ENCODE assay signal across 20 mouse cellular contexts in genomic region chr4:134681819-134682218, GRCm38 (mm10). TPM values are rescaled to one million over a fixed set of nuclear protein-coding genes. Genes with fewer than 3 reads are reported as not detected.
DNase-seq lines count a peak whose midpoint lies in the region; ATAC-seq and TF ChIP-seq lines count a peak whose summit lies in the region.
"Had no signal": no experiment of that assay in that cellular context is flagged by ENCODE, and none has a peak within 500 bp of the region (broad histone marks: within the 10 kb centered on the region; RNA-seq: fewer than 3 reads in every experiment).

No protein-coding gene starts in this region.

- no peaks in the 10 kb centered on the region; the same call in 1 of the 2 replicates for H3K4me1 ChIP-seq in intestine, postnatal 0 days (replicated peaks; ENCODE audit: control insufficient read depth, insufficient read depth, low read length)
- peaks cover 19% of the 10 kb centered on the region for H3K4me1 ChIP-seq in intestine, embryonic 16.5 days (ENCODE audit: control insufficient read depth, insufficient read depth, low read length)
- no peaks in the 10 kb centered on the region; the same call in 1 of the 2 replicates for H3K4me1 ChIP-seq in lung, postnatal 0 days (ENCODE audit: insufficient read depth, low read depth, low read length)
- peaks cover 63% of the 10 kb centered on the region for H3K4me1 ChIP-seq in bone marrow macrophage, adult 2 months (ENCODE audit: control insufficient read depth, insufficient read depth, low read length)
- H3K4me1 ChIP-seq in forebrain, embryonic 16.5 days (replicated peaks; ENCODE audit: control insufficient read depth, insufficient read depth, low read length): peaks cover 18% of the 10 kb centered on the region

- 91% methylated on average over 7 of the region's 7 CpGs for WGBS in intestine, postnatal 0 days
- 92% methylated on average over 7 of the region's 7 CpGs for WGBS in intestine, embryonic 16.5 days
- WGBS in lung, postnatal 0 days: 92% methylated on average over 7 of the region's 7 CpGs
- WGBS in forebrain, embryonic 16.5 days: 88% methylated on average over 7 of the region's 7 CpGs

- no peaks in the 10 kb centered on the region for H3K36me3 ChIP-seq in intestine, postnatal 0 days (ENCODE audit: control insufficient read depth, insufficient read depth)
- no peaks in the 10 kb centered on the region for H3K36me3 ChIP-seq in intestine, embryonic 16.5 days (ENCODE audit: control insufficient read depth, insufficient read depth, low read length)
- no peaks in the 10 kb centered on the region for H3K36me3 ChIP-seq in lung, postnatal 0 days (ENCODE audit: insufficient read depth, low read length)
- no peaks in the 10 kb centered on the region for H3K36me3 ChIP-seq in forebrain, embryonic 16.5 days (ENCODE audit: control insufficient read depth, insufficient read depth)
- H3K36me3 ChIP-seq: limb, embryonic 15.5 days; lung, embryonic 15.5 days had no signal

- no peak for DNase-seq in lung, postnatal 0 days (ENCODE audit: low spot score)
- no peak for DNase-seq in lung, postnatal 14 days
- peak; percentile 79 for DNase-seq in ES-CJ7 (ENCODE audit: low read depth, low spot score)
- DNase-seq in yolk sac, embryonic 10.5 days (ENCODE audit: low spot score): no peak
- DNase-seq: adrenal gland, postnatal 25 days; gastrocnemius, postnatal 10 days; kidney, postnatal 10 days; right cerebral cortex, postnatal 25 days; thymus, postnatal 4 days had no signal

- no peaks in the 10 kb centered on the region for H3K9me3 ChIP-seq in intestine, postnatal 0 days (ENCODE audit: control insufficient read depth)
- H3K9me3 ChIP-seq in intestine, embryonic 16.5 days (ENCODE audit: control insufficient read depth, low read length): no peaks in the 10 kb centered on the region
- no peaks in the 10 kb centered on the region for H3K9me3 ChIP-seq in lung, postnatal 0 days (ENCODE audit: low read length)
- no peaks in the 10 kb centered on the region for H3K9me3 ChIP-seq in forebrain, embryonic 16.5 days (ENCODE audit: control insufficient read depth, low read length)
- H3K9me3 ChIP-seq: limb, embryonic 15.5 days; lung, embryonic 15.5 days had no signal

- H3K9ac ChIP-seq in intestine, postnatal 0 days (ENCODE audit: low read depth, low read length): no peak overlapping the region
- H3K9ac ChIP-seq in intestine, embryonic 16.5 days (ENCODE audit: low read depth, low read length): no peak overlapping the region
- no peak overlapping the region for H3K9ac ChIP-seq in lung, postnatal 0 days (replicated peaks; ENCODE audit: low read depth)
- no peak overlapping the region for H3K9ac ChIP-seq in forebrain, embryonic 16.5 days (replicated peaks; ENCODE audit: low read depth, low read length)
- H3K9ac ChIP-seq: limb, embryonic 15.5 days; lung, embryonic 15.5 days had no signal

- H3K27me3 ChIP-seq in intestine, postnatal 0 days (replicated peaks; ENCODE audit: control insufficient read depth, insufficient read depth, low read length): no peaks in the 10 kb centered on the region
- no peaks in the 10 kb centered on the region for H3K27me3 ChIP-seq in intestine, embryonic 16.5 days (replicated peaks; ENCODE audit: control insufficient read depth, insufficient read depth, low read length)
- H3K27me3 ChIP-seq in lung, postnatal 0 days (replicated peaks; ENCODE audit: insufficient read depth, low read length): no peaks in the 10 kb centered on the region
- no peaks in the 10 kb centered on the region for H3K27me3 ChIP-seq in forebrain, embryonic 16.5 days (replicated peaks; ENCODE audit: control insufficient read depth, insufficient read depth, low read length)
- H3K27me3 ChIP-seq: limb, embryonic 15.5 days; lung, embryonic 15.5 days had no signal

- TF ChIP-seq CTCF in intestine, postnatal 0 days (IDR thresholded peaks at IDR 0.05; ENCODE audit: low read depth): peak; percentile 32
- TF ChIP-seq CTCF in lung, postnatal 0 days (IDR thresholded peaks at IDR 0.05): peak; percentile 22; the same call in 1 of the 2 replicates
- TF ChIP-seq CTCF in bone marrow macrophage, adult 2 months (IDR thresholded peaks at IDR 0.05; ENCODE audit: low read depth, low read length): peak; percentile 29; the same call in 1 of the 2 replicates

- H3K27ac ChIP-seq in intestine, postnatal 0 days (ENCODE audit: low read depth, low read length): no peak overlapping the region
- H3K27ac ChIP-seq in intestine, embryonic 16.5 days (ENCODE audit: low read length): no peak overlapping the region
- no peak overlapping the region for H3K27ac ChIP-seq in lung, postnatal 0 days (ENCODE audit: low read length)
- H3K27ac ChIP-seq in bone marrow macrophage, adult 2 months (ENCODE audit: insufficient read depth, low read depth, low read length): no peak overlapping the region
- no peak overlapping the region for H3K27ac ChIP-seq in forebrain, embryonic 16.5 days (ENCODE audit: low read length)

- no peak for TF ChIP-seq POLR2A in bone marrow macrophage, adult 2 months (IDR thresholded peaks at IDR 0.05; ENCODE audit: borderline replicate concordance, low read depth, low read length)

- no peak for TF ChIP-seq EP300 in lung, postnatal 0 days (IDR thresholded peaks at IDR 0.05)

- H3K4me2 ChIP-seq in intestine, postnatal 0 days (replicated peaks; ENCODE audit: low read depth): no peak overlapping the region
- no peak overlapping the region for H3K4me2 ChIP-seq in intestine, embryonic 16.5 days (ENCODE audit: low read depth, low read length)
- no peak overlapping the region for H3K4me2 ChIP-seq in lung, postnatal 0 days (replicated peaks; ENCODE audit: low read depth, low read length)
- H3K4me2 ChIP-seq in forebrain, embryonic 16.5 days (ENCODE audit: low read length): no peak overlapping the region
- H3K4me2 ChIP-seq: limb, embryonic 15.5 days had no signal

- H3K4me3 ChIP-seq in intestine, postnatal 0 days (ENCODE audit: low read depth, low read length): no peak overlapping the region
- no peak overlapping the region for H3K4me3 ChIP-seq in intestine, embryonic 16.5 days (ENCODE audit: low read length)
- H3K4me3 ChIP-seq in lung, postnatal 0 days (ENCODE audit: low read depth, low read length): no peak overlapping the region
- H3K4me3 ChIP-seq in bone marrow macrophage, adult 2 months (ENCODE audit: insufficient read depth, low read length): no peak overlapping the region
- no peak overlapping the region for H3K4me3 ChIP-seq in forebrain, embryonic 16.5 days (replicated peaks; ENCODE audit: low read length)
- H3K4me3 ChIP-seq: erythroblast, embryonic 14.5 days; hindbrain, embryonic 10.5 days; limb, embryonic 15.5 days; lung, embryonic 15.5 days; megakaryocyte, embryonic 14.5 days had no signal

- no peak for ATAC-seq in intestine, postnatal 0 days
- no peak for ATAC-seq in intestine, embryonic 16.5 days
- no peak for ATAC-seq in lung, postnatal 0 days
- ATAC-seq in forebrain, embryonic 16.5 days: no peak
- ATAC-seq: CD4-positive, CD25-positive, alpha-beta regulatory T cell, adult 4 months; forebrain, embryonic 14.5 days had no signal

RNA-seq across cellular contexts. Expression of gene Man1c1, which starts 22.3 kb away (rescaled TPM):
- polyA plus RNA-seq in intestine, postnatal 0 days (2015; fragmentation: Nextera tagmentation; extraction: Ambion mirVana): 1.7 TPM in 2 replicates
- polyA plus RNA-seq in intestine, embryonic 16.5 days (2015; fragmentation: Nextera tagmentation; extraction: Ambion mirVana): 1.3 and 1.5 TPM in 2 replicates
- 2.9 and 3.0 TPM in 2 replicates for polyA plus RNA-seq in lung, postnatal 0 days (2015; fragmentation: Nextera tagmentation; extraction: Ambion mirVana)
- polyA plus RNA-seq in bone marrow macrophage, adult 2 months (2012; ENCODE audit: insufficient read depth, insufficient read length, missing spikeins): 87.4 and 93.7 TPM in 2 replicates
- polyA plus RNA-seq in forebrain, embryonic 16.5 days (2015; fragmentation: Nextera tagmentation; extraction: Ambion mirVana): 2.3 and 2.9 TPM in 2 replicates

Comparison
In these comparisons a context has a peak if more than half of its experiments do, and no peak if none do; other contexts are left out.
1. RNA of gene Man1c1, which starts 22.3 kb away (polyA plus RNA-seq): 87.4 to 93.7 TPM in bone marrow macrophage, adult 2 months; 2.9 to 3.0 TPM in lung, postnatal 0 days, 2.3 to 2.9 TPM in forebrain, embryonic 16.5 days, 1.7 TPM in intestine, postnatal 0 days and 1.3 to 1.5 TPM in intestine, embryonic 16.5 days; every median in the first group is over 10 times any median in the second.
2. Peak in every context shown above with its lines, with median percentiles within 50 percentile points of each other: CTCF ChIP-seq.